Mouse (Mus musculus): ENCODE results near the gene Klhl28. TPM values are rescaled to one million over a fixed set of nuclear protein-coding genes. Genes with fewer than 3 reads are reported as not detected.

The Klhl28 gene
- 7.1 and 9.4 TPM in 2 replicates for total RNA-seq (2014; fragmentation: Nextera tagmentation)
- 9.0 and 10.0 TPM in 2 replicates for total RNA-seq (2017)

- ATAC-seq (replicated peaks; ENCODE audit: poor library complexity, severe bottlenecking): peak; percentile 88
These were observed at the start of gene Klhl28, which contains the start of gene Togaram1 for GRCm38 (mm10) chr12:64965124-64966026. Gene Klhl28 (minus strand): TSS chr12:64965534. Gene Togaram1 (plus strand): TSS chr12:64965804.

GRCm38 (mm10) chr12:65007725-65008124 is 42.4 kb upstream of the Klhl28 start:
- no peak for ATAC-seq (replicated peaks; ENCODE audit: poor library complexity, severe bottlenecking)

GRCm38 (mm10) chr12:64977518-64977917 is 12.2 kb upstream of the Klhl28 start:
- peak; percentile 31 for ATAC-seq (replicated peaks; ENCODE audit: poor library complexity, severe bottlenecking)

GRCm38 (mm10) chr12:64976191-64976590 is 10.9 kb upstream of the Klhl28 start:
- ATAC-seq (replicated peaks; ENCODE audit: poor library complexity, severe bottlenecking): peak; percentile 54

- peak; percentile 95 for ATAC-seq (replicated peaks; ENCODE audit: poor library complexity, severe bottlenecking)
These were observed 10.2 kb upstream of the Klhl28 start for GRCm38 (mm10) chr12:64975558-64975957.

- ATAC-seq (replicated peaks; ENCODE audit: poor library complexity, severe bottlenecking): no peak
These were observed 6.7 kb upstream of the Klhl28 start for GRCm38 (mm10) chr12:64972063-64972462.

GRCm38 (mm10) chr12:64971399-64971798 is 6.1 kb upstream of the Klhl28 start:
- ATAC-seq (replicated peaks; ENCODE audit: poor library complexity, severe bottlenecking): no peak

- no peak for ATAC-seq (replicated peaks; ENCODE audit: poor library complexity, severe bottlenecking)
These were observed 2.7 kb upstream of the Klhl28 start for GRCm38 (mm10) chr12:64968067-64968466.

GRCm38 (mm10) chr12:64967470-64967869 is 2.1 kb upstream of the Klhl28 start:
- no peak for ATAC-seq (replicated peaks; ENCODE audit: poor library complexity, severe bottlenecking)

- ATAC-seq (replicated peaks; ENCODE audit: poor library complexity, severe bottlenecking): peak; percentile 16
These were observed 1.5 kb upstream of the Klhl28 start for GRCm38 (mm10) chr12:64966652-64967435.

GRCm38 (mm10) chr12:64966101-64966631 is 832 bp upstream of the Klhl28 start:
- peak; percentile 21 for ATAC-seq (replicated peaks; ENCODE audit: poor library complexity, severe bottlenecking)

GRCm38 (mm10) chr12:64964560-64964959 is 774 bp downstream of the Klhl28 start:
- no peak for ATAC-seq (replicated peaks; ENCODE audit: poor library complexity, severe bottlenecking)

- ATAC-seq (replicated peaks; ENCODE audit: poor library complexity, severe bottlenecking): peak; percentile 79
These were observed 27.8 kb downstream of the Klhl28 start for GRCm38 (mm10) chr12:64937493-64937892.

- ATAC-seq (replicated peaks; ENCODE audit: poor library complexity, severe bottlenecking): peak; percentile 100
These were observed 47.5 kb downstream of the Klhl28 start, which contains the start of gene Gm527 for GRCm38 (mm10) chr12:64917578-64918471. Gene Gm527 (plus strand): TSS chr12:64917906.

GRCm38 (mm10) chr12:64916735-64917134 is 48.6 kb downstream of the Klhl28 start:
- no peak for ATAC-seq (replicated peaks; ENCODE audit: poor library complexity, severe bottlenecking)

- no peak for ATAC-seq (replicated peaks; ENCODE audit: poor library complexity, severe bottlenecking)
These were observed 52.3 kb downstream of the Klhl28 start for GRCm38 (mm10) chr12:64912996-64913395.

- ATAC-seq (replicated peaks; ENCODE audit: poor library complexity, severe bottlenecking): no peak
These were observed 62.1 kb downstream of the Klhl28 start for GRCm38 (mm10) chr12:64903186-64903585.

- no peak for ATAC-seq (replicated peaks; ENCODE audit: poor library complexity, severe bottlenecking)
These were observed 62.8 kb downstream of the Klhl28 start for GRCm38 (mm10) chr12:64902506-64902905.

GRCm38 (mm10) chr12:64897060-64897730 is 68.1 kb downstream of the Klhl28 start:
- peak; percentile 81 for ATAC-seq (replicated peaks; ENCODE audit: poor library complexity, severe bottlenecking)
